Mouse (Mus musculus) cerebellum, adult 9-11 months (tissue): ENCODE results near the gene Gm29797.

Experiments used
- DNase-seq: peaks from one replicate; pipeline ENCODE4 v3.0.0; 2022

The Gm29797 gene

GRCm38 (mm10) chr2:181656734-181657133, at the start of gene Gm29797:
Gene Gm29797, plus strand, starts transcription at chr2:181657034.
- DNase-seq: no peak

GRCm38 (mm10) chr2:181618761-181619495, 37.9 kb upstream of the Gm29797 start:
- no peak for DNase-seq

GRCm38 (mm10) chr2:181623401-181623800, 33.4 kb upstream of the Gm29797 start:
- no peak for DNase-seq

- DNase-seq: no peak
Measured at GRCm38 (mm10) chr2:181628471-181628870, 28.4 kb upstream of the Gm29797 start.

GRCm38 (mm10) chr2:181632624-181633023, 24.2 kb upstream of the Gm29797 start:
- DNase-seq: peak; percentile 73

- no peak for DNase-seq
Measured at GRCm38 (mm10) chr2:181635865-181636264, 21.0 kb upstream of the Gm29797 start.

GRCm38 (mm10) chr2:181644361-181644760, 12.5 kb upstream of the Gm29797 start:
- peak; percentile 21 for DNase-seq

- no peak for DNase-seq
Measured at GRCm38 (mm10) chr2:181645666-181646065, 11.2 kb upstream of the Gm29797 start.

GRCm38 (mm10) chr2:181646626-181647472, 10.0 kb upstream of the Gm29797 start:
- DNase-seq: no peak

- no peak for DNase-seq
Measured at GRCm38 (mm10) chr2:181648926-181649325, 7.9 kb upstream of the Gm29797 start.

GRCm38 (mm10) chr2:181653065-181653464, 3.8 kb upstream of the Gm29797 start:
- DNase-seq: no peak

GRCm38 (mm10) chr2:181653523-181653922, 3.3 kb upstream of the Gm29797 start:
- no peak for DNase-seq

GRCm38 (mm10) chr2:181657441-181657840, 607 bp downstream of the Gm29797 start:
- no peak for DNase-seq

- no peak for DNase-seq
Measured at GRCm38 (mm10) chr2:181658528-181658927, 1.7 kb downstream of the Gm29797 start.

- DNase-seq: no peak
Measured at GRCm38 (mm10) chr2:181658930-181659555, 2.2 kb downstream of the Gm29797 start.

GRCm38 (mm10) chr2:181659609-181660055, 2.8 kb downstream of the Gm29797 start:
- DNase-seq: peak; percentile 80

- no peak for DNase-seq
Measured at GRCm38 (mm10) chr2:181662620-181663297, 5.9 kb downstream of the Gm29797 start.

- no peak for DNase-seq
Measured at GRCm38 (mm10) chr2:181663298-181663630, 6.4 kb downstream of the Gm29797 start.

- DNase-seq: no peak
Measured at GRCm38 (mm10) chr2:181670285-181670912, 13.6 kb downstream of the Gm29797 start.

GRCm38 (mm10) chr2:181670913-181671311, 14.1 kb downstream of the Gm29797 start:
- DNase-seq: no peak

GRCm38 (mm10) chr2:181671326-181671725, 14.5 kb downstream of the Gm29797 start, which contains the start of gene Sox18:
Gene Sox18, minus strand, starts transcription at chr2:181671640.
- no peak for DNase-seq

GRCm38 (mm10) chr2:181671984-181672383, 15.2 kb downstream of the Gm29797 start:
- DNase-seq: no peak
